Mouse (Mus musculus): ENCODE measurements around the gene Gucy2d.

GRCm38 (mm10) chr7:98402582-98403574, 37.3 kb upstream of the Gucy2d start:
- TF ChIP-seq CTCF (IDR thresholded peaks at IDR 0.05; ENCODE audit: low read depth, low read length) (no peak), GATA1 (IDR thresholded peaks at IDR 0.05; ENCODE audit: borderline replicate concordance, low read length) (no peak)
